Mouse (Mus musculus): ENCODE measurements around the gene Tmem160. TPM values are rescaled to one million over a fixed set of nuclear protein-coding genes. Genes with fewer than 3 reads are reported as not detected.
A peak's percentile ranks its signal among the peaks of the same experiment; 100 is the strongest.

Gene Tmem160
- polyA plus RNA-seq, 1 experiment from 2014 or later, result 66.7 TPM

DNA sequence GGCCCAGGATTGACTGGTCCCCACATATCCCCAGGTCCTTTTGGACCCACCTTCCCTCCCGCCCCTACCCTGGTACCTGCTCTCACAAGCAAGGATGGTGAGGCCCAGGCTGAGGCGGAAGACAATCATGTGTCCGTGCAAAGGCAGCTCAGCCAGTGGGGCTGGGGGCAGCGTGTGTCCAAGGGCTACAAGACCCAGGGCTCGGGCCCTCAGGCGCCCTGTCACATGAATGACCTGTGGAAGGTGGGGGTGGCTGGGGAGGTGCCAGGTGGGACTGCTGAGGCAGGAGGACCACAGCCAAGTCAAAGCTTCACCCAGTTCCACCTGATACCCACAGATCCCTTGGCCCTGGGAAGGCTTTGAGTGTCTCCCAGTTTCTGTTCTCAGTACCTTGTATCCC, 9.1 kb downstream of the Tmem160 start:
- H3K9ac ChIP-seq (replicated peaks; ENCODE audit: low read depth, low read length), result no peak overlapping the region
- H3K9me3 ChIP-seq (ENCODE audit: control insufficient read depth, low read length), result no peaks in the 10 kb centered on the region
- ATAC-seq, result no peak
- WGBS, result 88% methylated on average over 6 of the region's 6 CpGs
- H3K36me3 ChIP-seq (ENCODE audit: control insufficient read depth, insufficient read depth), result no peaks in the 10 kb centered on the region
- H3K4me2 ChIP-seq (ENCODE audit: low read length), result no peak overlapping the region
- H3K4me1 ChIP-seq (replicated peaks; ENCODE audit: control insufficient read depth, insufficient read depth, low read length), result no peaks in the 10 kb centered on the region
- no peak overlapping the region for H3K27ac ChIP-seq (ENCODE audit: low read length)
- peaks cover 2% of the 10 kb centered on the region for H3K27me3 ChIP-seq (replicated peaks; ENCODE audit: control insufficient read depth, insufficient read depth, low read length)
- no peak overlapping the region for H3K4me3 ChIP-seq (replicated peaks; ENCODE audit: low read length)

DNA sequence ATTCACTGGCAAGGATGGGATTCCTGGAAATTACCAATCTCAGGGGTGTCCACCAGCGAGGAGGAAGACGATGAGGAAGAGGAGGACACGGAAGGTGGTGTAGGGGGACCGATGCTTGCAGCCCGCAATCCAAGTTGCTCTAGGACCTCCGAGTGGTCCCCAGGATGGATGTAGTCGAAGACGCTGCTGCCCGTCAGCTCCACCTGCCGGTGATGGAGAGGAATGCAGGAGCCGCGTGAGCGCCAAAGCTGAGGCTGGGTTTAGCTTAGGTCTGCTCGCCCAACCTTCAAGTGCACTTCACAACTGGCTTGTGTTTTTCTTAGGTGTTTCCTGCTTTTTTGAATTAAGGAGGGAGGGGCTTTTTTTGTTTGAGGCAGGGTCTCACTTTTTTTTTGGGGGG, 10.6 kb downstream of the Tmem160 start:
- ATAC-seq, result peak; percentile 43; the same call in 1 of the 2 replicates
- H3K36me3 ChIP-seq (ENCODE audit: control insufficient read depth, insufficient read depth), result no peaks in the 10 kb centered on the region
- no peak overlapping the region for H3K9ac ChIP-seq (replicated peaks; ENCODE audit: low read depth, low read length)
- no peak overlapping the region for H3K4me3 ChIP-seq (replicated peaks; ENCODE audit: low read length)
- H3K9me3 ChIP-seq (ENCODE audit: control insufficient read depth, low read length), result no peaks in the 10 kb centered on the region
- H3K27me3 ChIP-seq (replicated peaks; ENCODE audit: control insufficient read depth, insufficient read depth, low read length), result peaks cover 3% of the 10 kb centered on the region
- 1% methylated on average over 14 of the region's 14 CpGs for WGBS
- no peak overlapping the region for H3K4me2 ChIP-seq (ENCODE audit: low read length)
- H3K27ac ChIP-seq (ENCODE audit: low read length), result no peak overlapping the region
- peaks cover 7% of the 10 kb centered on the region for H3K4me1 ChIP-seq (replicated peaks; ENCODE audit: control insufficient read depth, insufficient read depth, low read length)

DNA sequence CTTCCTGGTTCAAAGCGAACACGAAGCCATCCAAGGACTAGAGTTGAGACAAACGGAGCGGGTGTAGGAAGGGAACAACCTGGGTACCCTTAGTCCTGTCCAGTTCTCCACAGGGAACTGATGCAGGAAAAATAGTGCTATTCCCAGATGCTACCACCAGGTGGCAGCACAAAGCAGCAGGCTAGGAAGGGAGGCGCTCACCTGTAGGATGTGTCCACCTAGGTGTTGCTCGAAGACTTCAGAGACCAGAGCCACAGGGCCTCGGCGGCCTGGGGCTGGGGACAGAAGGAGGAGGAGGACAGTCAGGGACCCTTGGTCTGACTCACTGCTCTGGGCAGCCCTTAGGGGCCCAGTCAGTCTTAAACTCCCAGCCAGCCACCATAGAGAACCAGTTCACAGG, 12.6 kb downstream of the Tmem160 start:
- H3K4me2 ChIP-seq (ENCODE audit: low read length), result no peak overlapping the region
- ATAC-seq, result no peak
- WGBS, result 15% methylated on average over 8 of the region's 8 CpGs
- H3K4me3 ChIP-seq (replicated peaks; ENCODE audit: low read length), result no peak overlapping the region
- H3K36me3 ChIP-seq (ENCODE audit: control insufficient read depth, insufficient read depth), result no peaks in the 10 kb centered on the region
- H3K4me1 ChIP-seq (replicated peaks; ENCODE audit: control insufficient read depth, insufficient read depth, low read length), result peaks cover 10% of the 10 kb centered on the region
- H3K27me3 ChIP-seq (replicated peaks; ENCODE audit: control insufficient read depth, insufficient read depth, low read length), result peaks cover 11% of the 10 kb centered on the region
- H3K9me3 ChIP-seq (ENCODE audit: control insufficient read depth, low read length), result no peaks in the 10 kb centered on the region
- H3K27ac ChIP-seq (ENCODE audit: low read length), result no peak overlapping the region
- no peak overlapping the region for H3K9ac ChIP-seq (replicated peaks; ENCODE audit: low read depth, low read length)

DNA sequence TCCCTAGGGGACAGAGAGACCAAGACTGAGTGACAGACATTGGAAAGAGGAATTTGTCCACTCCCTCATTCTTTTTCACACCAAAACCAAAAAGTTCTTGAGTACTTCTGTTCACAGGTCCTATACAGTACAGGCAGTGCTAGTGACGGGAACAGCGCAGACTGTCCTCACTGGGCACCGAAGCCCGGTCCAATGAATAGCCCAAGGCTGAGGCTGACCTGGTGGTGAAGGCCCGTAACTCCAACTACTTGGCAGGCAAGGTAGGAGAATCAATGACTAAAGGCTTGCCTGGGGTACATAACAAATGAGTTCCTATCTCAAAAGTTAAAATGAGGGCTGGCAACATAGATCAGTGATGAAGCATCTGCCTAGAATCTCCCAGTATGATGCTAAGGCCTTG, 13.0 kb downstream of the Tmem160 start:
- no peak overlapping the region for H3K27ac ChIP-seq (ENCODE audit: low read length)
- no peaks in the 10 kb centered on the region for H3K36me3 ChIP-seq (ENCODE audit: control insufficient read depth, insufficient read depth)
- no peak overlapping the region for H3K9ac ChIP-seq (replicated peaks; ENCODE audit: low read depth, low read length)
- no peak overlapping the region for H3K4me3 ChIP-seq (replicated peaks; ENCODE audit: low read length)
- H3K4me1 ChIP-seq (replicated peaks; ENCODE audit: control insufficient read depth, insufficient read depth, low read length), result peaks cover 10% of the 10 kb centered on the region
- WGBS, result 94% methylated on average over 5 of the region's 5 CpGs
- H3K9me3 ChIP-seq (ENCODE audit: control insufficient read depth, low read length), result no peaks in the 10 kb centered on the region
- peaks cover 15% of the 10 kb centered on the region for H3K27me3 ChIP-seq (replicated peaks; ENCODE audit: control insufficient read depth, insufficient read depth, low read length)
- ATAC-seq, result no peak
- no peak overlapping the region for H3K4me2 ChIP-seq (ENCODE audit: low read length)

DNA sequence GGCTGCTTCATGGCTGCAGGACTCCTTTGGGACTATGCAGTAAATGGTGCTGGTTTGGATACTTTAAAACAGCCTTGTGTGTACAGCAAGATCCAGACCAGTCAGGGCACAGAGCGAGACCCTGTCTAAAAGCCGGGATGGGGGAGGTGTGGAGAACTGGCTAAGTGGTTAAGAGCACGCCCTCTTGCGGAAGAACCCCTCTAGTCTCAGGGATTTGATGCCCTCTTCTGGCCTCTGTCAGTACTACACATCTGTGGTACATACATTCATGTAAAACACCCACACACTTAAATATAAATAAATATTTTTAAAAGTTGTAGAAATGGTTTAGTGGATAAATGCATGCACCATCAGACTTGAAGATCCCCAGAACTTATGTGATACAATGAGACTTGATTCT, 14.0 kb downstream of the Tmem160 start:
- Histone ChIP-seq H3K27ac (ENCODE audit: low read length) (no peak overlapping the region), H3K9me3 (ENCODE audit: control insufficient read depth, low read length) (no peaks in the 10 kb centered on the region), H3K4me2 (ENCODE audit: low read length) (no peak overlapping the region), H3K4me1 (replicated peaks; ENCODE audit: control insufficient read depth, insufficient read depth, low read length) (peaks cover 10% of the 10 kb centered on the region), H3K4me3 (replicated peaks; ENCODE audit: low read length) (no peak overlapping the region), H3K27me3 (replicated peaks; ENCODE audit: control insufficient read depth, insufficient read depth, low read length) (peaks cover 22% of the 10 kb centered on the region), H3K36me3 (ENCODE audit: control insufficient read depth, insufficient read depth) (no peaks in the 10 kb centered on the region), H3K9ac (replicated peaks; ENCODE audit: low read depth, low read length) (no peak overlapping the region)
- ATAC-seq, result no peak
- 69% methylated on average over 4 of the region's 4 CpGs for WGBS

DNA sequence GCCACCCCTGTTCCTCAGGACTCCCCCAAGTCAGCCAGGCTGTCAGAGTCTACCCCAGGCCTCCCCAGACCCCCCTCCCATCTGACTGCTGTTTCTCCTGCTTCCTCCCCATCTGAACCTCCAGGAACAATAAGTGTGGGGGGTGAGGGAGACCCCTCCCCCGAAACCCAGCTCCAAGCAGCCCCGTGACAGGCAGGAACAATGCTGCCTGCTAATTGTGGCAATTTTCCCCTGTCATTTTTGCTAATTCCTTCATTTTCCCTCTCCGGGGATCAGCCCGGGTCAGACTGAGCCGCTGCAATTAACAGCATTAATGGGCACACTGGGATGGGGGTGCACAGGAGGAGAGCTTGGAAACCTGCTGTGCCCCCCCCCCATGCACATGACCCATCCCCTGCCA, 15.5 kb downstream of the Tmem160 start:
- H3K36me3 ChIP-seq (ENCODE audit: control insufficient read depth, insufficient read depth), result no peaks in the 10 kb centered on the region
- peak overlapping the region; percentile 1; the same call in 1 of the 2 replicates for H3K27ac ChIP-seq (ENCODE audit: low read length)
- H3K4me3 ChIP-seq (replicated peaks; ENCODE audit: low read length), result no peak overlapping the region
- no peaks in the 10 kb centered on the region for H3K9me3 ChIP-seq (ENCODE audit: control insufficient read depth, low read length)
- 1% methylated on average over 5 of the region's 5 CpGs for WGBS
- ATAC-seq, result peak; percentile 52
- H3K4me1 ChIP-seq (replicated peaks; ENCODE audit: control insufficient read depth, insufficient read depth, low read length), result peaks cover 18% of the 10 kb centered on the region
- peaks cover 31% of the 10 kb centered on the region for H3K27me3 ChIP-seq (replicated peaks; ENCODE audit: control insufficient read depth, insufficient read depth, low read length)
- H3K4me2 ChIP-seq (ENCODE audit: low read length), result no peak overlapping the region
- H3K9ac ChIP-seq (replicated peaks; ENCODE audit: low read depth, low read length), result no peak overlapping the region

DNA sequence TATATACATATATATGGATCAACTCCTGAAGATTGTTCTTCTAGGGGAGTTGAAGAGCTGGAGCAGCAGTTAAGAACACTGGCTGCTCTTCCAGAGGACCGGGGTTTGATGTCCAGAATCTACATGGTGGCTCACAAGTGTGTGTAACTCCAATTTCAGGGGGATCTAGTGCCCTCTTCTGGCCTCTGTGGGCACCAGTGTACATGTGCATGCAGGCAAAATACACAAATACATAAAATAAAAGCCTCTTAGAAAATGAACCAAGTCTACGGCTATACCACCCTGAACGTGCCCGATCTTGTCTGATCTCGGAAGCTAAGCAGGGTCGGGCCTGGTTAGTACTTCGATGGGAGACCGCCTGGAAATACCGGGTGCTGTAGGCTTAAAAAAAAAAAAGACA, 19.0 kb downstream of the Tmem160 start:
- H3K36me3 ChIP-seq (ENCODE audit: control insufficient read depth, insufficient read depth), result no peaks in the 10 kb centered on the region
- H3K27ac ChIP-seq (ENCODE audit: low read length), result no peak overlapping the region
- H3K9me3 ChIP-seq (ENCODE audit: control insufficient read depth, low read length), result no peaks in the 10 kb centered on the region
- H3K4me1 ChIP-seq (replicated peaks; ENCODE audit: control insufficient read depth, insufficient read depth, low read length), result peaks cover 34% of the 10 kb centered on the region
- no peak for ATAC-seq
- no peak overlapping the region for H3K4me2 ChIP-seq (ENCODE audit: low read length)
- no peak overlapping the region for H3K9ac ChIP-seq (replicated peaks; ENCODE audit: low read depth, low read length)
- H3K27me3 ChIP-seq (replicated peaks; ENCODE audit: control insufficient read depth, insufficient read depth, low read length), result peaks cover 62% of the 10 kb centered on the region
- WGBS, result 39% methylated on average over 9 of the region's 9 CpGs
- no peak overlapping the region for H3K4me3 ChIP-seq (replicated peaks; ENCODE audit: low read length)

DNA sequence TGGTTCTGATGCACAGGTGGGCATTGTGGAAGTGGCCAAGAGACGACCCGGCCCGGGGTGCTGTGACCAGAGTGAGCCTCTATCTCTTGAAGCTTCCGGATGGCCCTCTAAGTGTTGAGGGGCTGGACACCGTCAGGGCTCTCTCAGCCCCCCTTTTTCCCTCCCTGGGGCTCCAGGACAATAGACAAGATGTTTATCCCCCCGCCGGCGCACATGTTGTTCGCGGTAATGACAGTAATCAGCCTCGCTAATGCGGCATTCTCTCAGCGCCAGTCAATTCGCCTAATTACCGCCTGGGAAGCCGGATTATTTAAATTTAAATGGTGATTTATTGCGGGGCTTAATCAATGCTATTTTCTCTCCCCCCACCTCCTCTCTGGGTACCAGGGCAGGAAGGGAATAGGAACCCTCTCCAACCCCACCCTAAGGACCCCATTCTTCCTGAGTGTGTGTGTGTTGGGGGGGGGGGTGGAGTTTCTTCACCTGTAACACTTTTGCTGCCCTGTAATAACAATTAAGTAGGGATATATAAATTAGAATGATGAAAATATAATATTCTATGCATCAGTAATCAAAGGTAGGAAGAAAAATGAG, 19.6 kb downstream of the Tmem160 start:
- WGBS, result 2% methylated on average over 17 of the region's 17 CpGs
- Histone ChIP-seq H3K27me3 (replicated peaks; ENCODE audit: control insufficient read depth, insufficient read depth, low read length) (peaks cover 67% of the 10 kb centered on the region), H3K4me2 (ENCODE audit: low read length) (peak overlapping the region; percentile 38), H3K36me3 (ENCODE audit: control insufficient read depth, insufficient read depth) (no peaks in the 10 kb centered on the region), H3K4me3 (replicated peaks; ENCODE audit: low read length) (no peak overlapping the region), H3K9me3 (ENCODE audit: control insufficient read depth, low read length) (no peaks in the 10 kb centered on the region), H3K9ac (replicated peaks; ENCODE audit: low read depth, low read length) (no peak overlapping the region), H3K4me1 (replicated peaks; ENCODE audit: control insufficient read depth, insufficient read depth, low read length) (peaks cover 36% of the 10 kb centered on the region), H3K27ac (ENCODE audit: low read length) (no peak overlapping the region; the same call in 1 of the 2 replicates)
- peak; percentile 66 for ATAC-seq

DNA sequence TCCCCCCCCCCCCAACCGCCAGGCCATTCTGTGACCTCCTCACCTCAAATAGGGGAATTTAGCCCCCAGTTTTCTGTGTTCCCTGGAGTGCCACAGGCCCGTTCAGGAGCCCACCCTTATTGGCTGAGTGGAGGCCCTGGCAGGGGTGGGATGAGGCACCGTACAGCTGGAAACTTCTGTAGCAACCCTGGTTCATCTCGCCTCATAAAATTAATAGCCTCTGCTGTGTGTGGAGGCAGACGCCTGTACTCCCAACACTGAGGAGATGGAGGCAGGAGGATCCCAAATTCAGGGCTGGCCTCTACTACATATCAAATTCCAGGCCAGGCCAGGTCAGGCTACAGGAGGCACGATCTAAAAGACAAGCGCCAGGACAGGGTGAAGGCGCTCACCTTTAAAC, 21.3 kb downstream of the Tmem160 start:
- H3K27ac ChIP-seq (ENCODE audit: low read length), result no peak overlapping the region
- peaks cover 26% of the 10 kb centered on the region for H3K4me1 ChIP-seq (replicated peaks; ENCODE audit: control insufficient read depth, insufficient read depth, low read length)
- H3K9me3 ChIP-seq (ENCODE audit: control insufficient read depth, low read length), result no peaks in the 10 kb centered on the region
- no peak overlapping the region for H3K4me3 ChIP-seq (replicated peaks; ENCODE audit: low read length)
- no peak overlapping the region for H3K9ac ChIP-seq (replicated peaks; ENCODE audit: low read depth, low read length)
- no peak for ATAC-seq
- WGBS, result 63% methylated on average over 8 of the region's 8 CpGs
- H3K36me3 ChIP-seq (ENCODE audit: control insufficient read depth, insufficient read depth), result no peaks in the 10 kb centered on the region
- no peak overlapping the region for H3K4me2 ChIP-seq (ENCODE audit: low read length)
- peaks cover 69% of the 10 kb centered on the region for H3K27me3 ChIP-seq (replicated peaks; ENCODE audit: control insufficient read depth, insufficient read depth, low read length)

DNA sequence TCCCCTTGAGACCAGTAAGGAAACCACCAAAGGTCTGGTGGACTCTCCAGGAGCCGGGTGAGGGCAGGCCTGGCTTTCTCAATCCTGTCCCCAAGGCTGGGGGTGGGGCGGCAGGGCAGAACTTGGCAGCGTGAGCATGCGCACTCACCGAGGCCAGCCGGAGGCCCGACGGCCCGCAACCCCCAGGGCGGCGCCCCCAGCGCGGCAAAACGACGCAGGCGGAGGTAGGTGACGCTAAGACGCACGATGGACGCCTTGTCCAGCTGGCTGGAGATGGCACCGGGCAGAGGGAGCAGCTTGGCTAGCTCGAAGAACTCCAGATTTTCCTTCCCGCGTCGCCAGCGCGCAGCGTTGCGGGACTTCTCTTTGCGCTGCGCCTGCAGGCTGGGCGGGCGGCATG, 21.9 kb downstream of the Tmem160 start:
- no peak for ATAC-seq
- no peak overlapping the region for H3K9ac ChIP-seq (replicated peaks; ENCODE audit: low read depth, low read length)
- no peaks in the 10 kb centered on the region for H3K9me3 ChIP-seq (ENCODE audit: control insufficient read depth, low read length)
- H3K4me3 ChIP-seq (replicated peaks; ENCODE audit: low read length), result peak overlapping the region; percentile 14
- H3K36me3 ChIP-seq (ENCODE audit: control insufficient read depth, insufficient read depth), result no peaks in the 10 kb centered on the region
- 4% methylated on average over 33 of the region's 33 CpGs for whole genome bisulfite sequencing
- H3K4me2 ChIP-seq (ENCODE audit: low read length), result peak overlapping the region; percentile 23; the same call in 1 of the 2 replicates
- peaks cover 26% of the 10 kb centered on the region for H3K4me1 ChIP-seq (replicated peaks; ENCODE audit: control insufficient read depth, insufficient read depth, low read length)
- peaks cover 68% of the 10 kb centered on the region for H3K27me3 ChIP-seq (replicated peaks; ENCODE audit: control insufficient read depth, insufficient read depth, low read length)
- no peak overlapping the region for H3K27ac ChIP-seq (ENCODE audit: low read length)

Measured in forebrain, embryonic 16.5 days (tissue).